Mouse (Mus musculus) midbrain, embryonic 15.5 days (tissue): Measurements from ENCODE around the gene Arfgap3. TPM values are rescaled to one million over a fixed set of nuclear protein-coding genes. Genes with fewer than 3 reads are reported as not detected.
A peak's percentile ranks its signal among the peaks of the same experiment; 100 is the strongest.
"Not testable (repeated sequence)": the region's sequence is repeated elsewhere in the genome, so short reads cannot be mapped to it uniquely, and the experiment has no call there.

Experiments
- ATAC-seq: fragments of 200-750 bp; cut with Nextera tagmentation; replicated peaks from 2 replicates; pipeline ENCODE4 v1.8.0; 2017; ENCODE audit warnings: moderate TSS enrichment
- H3K27ac ChIP-seq: fragments of 300-500 bp; sonication (generic); 2 replicates; pipeline ENCODE4 v1.5.1; 2015; ENCODE audit warnings: mild to moderate bottlenecking, inconsistent platforms
- H3K27me3 ChIP-seq: fragments of 300-500 bp; sonication (generic); replicated peaks from 2 replicates; pipeline ENCODE4 v1.6.1; 2015; ENCODE audit warnings: inconsistent platforms
- H3K36me3 ChIP-seq: fragments of 300-500 bp; sonication (generic); replicated peaks from 2 replicates; pipeline ENCODE4 v1.6.1; 2015; ENCODE audit warnings: inconsistent platforms
- H3K4me1 ChIP-seq: fragments of 300-500 bp; sonication (generic); 2 replicates; pipeline ENCODE4 v1.6.1; 2015; ENCODE audit warnings: inconsistent platforms
- H3K4me2 ChIP-seq: fragments of 300-500 bp; sonication (generic); 2 replicates; pipeline ENCODE4 v1.6.1; 2015; ENCODE audit warnings: inconsistent platforms, mild to moderate bottlenecking, moderate library complexity
- H3K4me3 ChIP-seq: fragments of 300-500 bp; sonication (generic); 2 replicates; pipeline ENCODE4 v1.5.1; 2015; ENCODE audit warnings: mild to moderate bottlenecking, inconsistent platforms
- H3K9ac ChIP-seq: fragments of 300-500 bp; sonication (generic); 2 replicates; pipeline ENCODE4 v1.6.1; 2015; ENCODE audit warnings: mild to moderate bottlenecking, inconsistent platforms
- H3K9me3 ChIP-seq: fragments of 300-500 bp; sonication (generic); 2 replicates; pipeline ENCODE4 v1.6.1; 2016; ENCODE audit warnings: inconsistent platforms
- WGBS: fragments of 180-500 bp; shearing (Covaris S2); methylation state at CpG from one replicate; pipeline ENCODE4 v1.1.7; 2015; ENCODE audit warnings: mixed read lengths; 5-methylcytosine and 5-hydroxymethylcytosine counted together
- polyA plus RNA-seq: library from polyadenylated mRNA; unstranded; fragments of >200 nt; fragmentation: Nextera tagmentation; extraction: Ambion mirVana; gene quantifications from 2 replicates; pipeline ENCODE4 v1.2.1, GENCODE M21; 2015

The Arfgap3 gene
- polyA plus RNA-seq = 44.4 and 45.1 TPM in 2 replicates

GRCm38 (mm10) chr15:83349954-83350711, at the start of gene Arfgap3:
TSS of gene Arfgap3 (minus strand) at chr15:83350247.
- Histone ChIP-seq H3K27ac (peak within 1 kb of the TSS; percentile 76), H3K27me3 (no peaks in the 10 kb centered on the region), H3K9ac (peak within 1 kb of the TSS; percentile 75), H3K4me3 (peak within 1 kb of the TSS; percentile 77), H3K4me1 (peaks cover 17% of the 10 kb centered on the region), H3K36me3 (peaks cover 4% of the 10 kb centered on the region; the same call in 1 of the 2 replicates), H3K9me3 (no peaks in the 10 kb centered on the region), H3K4me2 (peak within 1 kb of the TSS; percentile 78)
- under 1% methylated on average over 60 of the region's 60 CpGs for WGBS
- ATAC-seq = peak; percentile 91

GRCm38 (mm10) chr15:83392722-83393121, 42.7 kb upstream of the Arfgap3 start:
- Histone ChIP-seq H3K4me1 (0 out of 2 replicates have a peak, but pooled peaks cover 3% of the 10 kb centered on the region), H3K36me3 (no peaks in the 10 kb centered on the region), H3K9ac (no peak overlapping the region), H3K27ac (no peak overlapping the region), H3K4me2 (no peak overlapping the region), H3K9me3 (no peaks in the 10 kb centered on the region), H3K27me3 (no peaks in the 10 kb centered on the region), H3K4me3 (no peak overlapping the region)
- no peak for ATAC-seq
- WGBS = 89% methylated on average over 2 of the region's 2 CpGs

GRCm38 (mm10) chr15:83387911-83388310, 37.9 kb upstream of the Arfgap3 start:
- Histone ChIP-seq H3K4me2 (no peak overlapping the region), H3K4me1 (no peaks in the 10 kb centered on the region), H3K9me3 (no peaks in the 10 kb centered on the region), H3K27ac (no peak overlapping the region), H3K27me3 (no peaks in the 10 kb centered on the region), H3K9ac (no peak overlapping the region), H3K36me3 (no peaks in the 10 kb centered on the region), H3K4me3 (no peak overlapping the region)
- no peak for ATAC-seq
- 81% methylated on average over 2 of the region's 2 CpGs for WGBS

- no peaks in the 10 kb centered on the region for H3K4me1 ChIP-seq
- ATAC-seq = no peak
- no peak overlapping the region for H3K27ac ChIP-seq
- H3K9ac ChIP-seq = no peak overlapping the region
- no peak overlapping the region for H3K4me2 ChIP-seq
- H3K36me3 ChIP-seq = no peaks in the 10 kb centered on the region
- 85% methylated on average over 2 of the region's 2 CpGs for WGBS
- no peaks in the 10 kb centered on the region for H3K27me3 ChIP-seq
- no peaks in the 10 kb centered on the region for H3K9me3 ChIP-seq
- no peak overlapping the region for H3K4me3 ChIP-seq
Observed at GRCm38 (mm10) chr15:83383633-83384032, 33.6 kb upstream of the Arfgap3 start.

- H3K9me3 ChIP-seq = no peaks in the 10 kb centered on the region
- H3K4me3 ChIP-seq = no peak overlapping the region
- no peaks in the 10 kb centered on the region for H3K27me3 ChIP-seq
- no peak overlapping the region for H3K9ac ChIP-seq
- H3K36me3 ChIP-seq = no peaks in the 10 kb centered on the region
- H3K27ac ChIP-seq = no peak overlapping the region
- H3K4me2 ChIP-seq = no peak overlapping the region
- ATAC-seq = no peak
- 95% methylated on average over 5 of the region's 5 CpGs for WGBS
- H3K4me1 ChIP-seq = no peaks in the 10 kb centered on the region
Observed at GRCm38 (mm10) chr15:83383136-83383535, 33.1 kb upstream of the Arfgap3 start.

- Histone ChIP-seq H3K4me2 (no peak overlapping the region), H3K27me3 (no peaks in the 10 kb centered on the region), H3K4me1 (no peaks in the 10 kb centered on the region), H3K9ac (no peak overlapping the region), H3K36me3 (no peaks in the 10 kb centered on the region), H3K4me3 (no peak overlapping the region), H3K27ac (no peak overlapping the region), H3K9me3 (no peaks in the 10 kb centered on the region)
- no peak for ATAC-seq
- 96% methylated on average over 4 of the region's 4 CpGs for WGBS
Observed at GRCm38 (mm10) chr15:83382467-83382866, 32.4 kb upstream of the Arfgap3 start.

- 89% methylated on average over 4 of the region's 4 CpGs for WGBS
- H3K4me3 ChIP-seq = no peak overlapping the region
- H3K36me3 ChIP-seq = no peaks in the 10 kb centered on the region
- H3K4me2 ChIP-seq = no peak overlapping the region
- no peaks in the 10 kb centered on the region for H3K27me3 ChIP-seq
- H3K9me3 ChIP-seq = no peaks in the 10 kb centered on the region
- no peak for ATAC-seq
- H3K9ac ChIP-seq = no peak overlapping the region
- H3K27ac ChIP-seq = no peak overlapping the region
- H3K4me1 ChIP-seq = no peaks in the 10 kb centered on the region
Observed at GRCm38 (mm10) chr15:83377153-83377552, 27.1 kb upstream of the Arfgap3 start.

- H3K4me3 ChIP-seq = no peak overlapping the region
- no peaks in the 10 kb centered on the region for H3K27me3 ChIP-seq
- no peak overlapping the region for H3K27ac ChIP-seq
- no peaks in the 10 kb centered on the region for H3K4me1 ChIP-seq
- no peak overlapping the region for H3K4me2 ChIP-seq
- no peaks in the 10 kb centered on the region for H3K36me3 ChIP-seq
- H3K9ac ChIP-seq = no peak overlapping the region
- no peak for ATAC-seq
- 70% methylated on average over 4 of the region's 4 CpGs for WGBS
- no peaks in the 10 kb centered on the region for H3K9me3 ChIP-seq
Observed at GRCm38 (mm10) chr15:83375136-83375535, 25.1 kb upstream of the Arfgap3 start.

- Histone ChIP-seq H3K4me1 (no peaks in the 10 kb centered on the region), H3K27me3 (no peaks in the 10 kb centered on the region), H3K4me3 (no peak overlapping the region), H3K9ac (no peak overlapping the region), H3K9me3 (no peaks in the 10 kb centered on the region), H3K36me3 (no peaks in the 10 kb centered on the region), H3K4me2 (no peak overlapping the region), H3K27ac (no peak overlapping the region)
- no peak for ATAC-seq
Observed at GRCm38 (mm10) chr15:83374076-83374475, 24.0 kb upstream of the Arfgap3 start.

GRCm38 (mm10) chr15:83368702-83369101, 18.7 kb upstream of the Arfgap3 start:
- WGBS = 87% methylated on average over 4 of the region's 4 CpGs

GRCm38 (mm10) chr15:83368261-83368660, 18.2 kb upstream of the Arfgap3 start:
- peaks cover 6% of the 10 kb centered on the region; the same call in 1 of the 2 replicates for H3K4me1 ChIP-seq
- no peak overlapping the region for H3K4me3 ChIP-seq
- no peaks in the 10 kb centered on the region for H3K9me3 ChIP-seq
- ATAC-seq = no peak
- WGBS = 88% methylated on average over 2 of the region's 2 CpGs
- H3K27me3 ChIP-seq = no peaks in the 10 kb centered on the region
- H3K36me3 ChIP-seq = no peaks in the 10 kb centered on the region
- H3K4me2 ChIP-seq = no peak overlapping the region
- no peak overlapping the region for H3K27ac ChIP-seq
- H3K9ac ChIP-seq = no peak overlapping the region

More at GRCm38 (mm10) chr15:83368702-83369101, 18.7 kb upstream of the Arfgap3 start:
- not testable (repeated sequence) for H3K4me2 ChIP-seq, ATAC-seq, H3K4me1 ChIP-seq, H3K4me3 ChIP-seq, H3K9me3 ChIP-seq, H3K9ac ChIP-seq, H3K36me3 ChIP-seq, H3K27me3 ChIP-seq, H3K27ac ChIP-seq

GRCm38 (mm10) chr15:83366933-83367552, 17.0 kb upstream of the Arfgap3 start:
- H3K27me3 ChIP-seq = no peaks in the 10 kb centered on the region
- WGBS = 27% methylated on average over 58 of the region's 58 CpGs
- peak overlapping the region; percentile 77 for H3K4me2 ChIP-seq
- no peaks in the 10 kb centered on the region for H3K36me3 ChIP-seq
- no peaks in the 10 kb centered on the region for H3K9me3 ChIP-seq
- H3K27ac ChIP-seq = no peak overlapping the region
- peak overlapping the region; percentile 27; the same call in 1 of the 2 replicates for H3K9ac ChIP-seq
- ATAC-seq = peak; percentile 93
- peak overlapping the region; percentile 45 for H3K4me3 ChIP-seq
- H3K4me1 ChIP-seq = peaks cover 6% of the 10 kb centered on the region; the same call in 1 of the 2 replicates

- Histone ChIP-seq H3K27me3 (no peaks in the 10 kb centered on the region), H3K36me3 (no peaks in the 10 kb centered on the region), H3K4me1 (peaks cover 6% of the 10 kb centered on the region; the same call in 1 of the 2 replicates), H3K9me3 (no peaks in the 10 kb centered on the region), H3K9ac (no peak overlapping the region), H3K4me3 (no peak overlapping the region), H3K4me2 (no peak overlapping the region), H3K27ac (no peak overlapping the region)
- no peak for ATAC-seq
Observed at GRCm38 (mm10) chr15:83365697-83366096, 15.7 kb upstream of the Arfgap3 start.
